Mouse (Mus musculus) heart, embryonic 13.5 days (tissue): ENCODE data around the gene Plxna2. TPM values are rescaled to one million over a fixed set of nuclear protein-coding genes. Genes with fewer than 3 reads are reported as not detected.

Experiments used
- ATAC-seq: fragments of 200-750 bp; cut with Nextera tagmentation; 2 replicates; pipeline ENCODE4 v1.8.0; 2017; ENCODE audit warnings: moderate TSS enrichment; ENCODE audit not compliant: insufficient number of reproducible peaks, low FRiP score, low TSS enrichment; ENCODE audit errors: extremely low read depth
- H3K27ac ChIP-seq: fragments of 300-500 bp; sonication (generic); replicated peaks from 2 replicates; pipeline ENCODE4 v1.5.1; 2015; ENCODE audit warnings: moderate library complexity, mild to moderate bottlenecking, inconsistent platforms
- H3K27me3 ChIP-seq: fragments of 300-500 bp; sonication (generic); replicated peaks from 2 replicates; pipeline ENCODE4 v1.6.1; 2015; ENCODE audit warnings: mild to moderate bottlenecking, inconsistent platforms
- H3K36me3 ChIP-seq: fragments of 300-500 bp; sonication (generic); 2 replicates; pipeline ENCODE4 v1.6.1; 2015; ENCODE audit warnings: mild to moderate bottlenecking, inconsistent platforms
- H3K4me1 ChIP-seq: fragments of 300-500 bp; sonication (generic); 2 replicates; pipeline ENCODE4 v1.6.1; 2015; ENCODE audit warnings: inconsistent platforms
- H3K4me2 ChIP-seq: fragments of 300-500 bp; sonication (generic); 2 replicates; pipeline ENCODE4 v1.6.1; 2015; ENCODE audit warnings: inconsistent platforms, mild to moderate bottlenecking, moderate library complexity
- H3K4me3 ChIP-seq: fragments of 300-500 bp; sonication (generic); 2 replicates; pipeline ENCODE4 v1.5.1; 2015; ENCODE audit warnings: moderate library complexity, mild to moderate bottlenecking, inconsistent platforms
- H3K9ac ChIP-seq: fragments of 300-500 bp; sonication (generic); 2 replicates; pipeline ENCODE4 v1.6.1; 2015; ENCODE audit warnings: inconsistent platforms, mild to moderate bottlenecking, moderate library complexity
- H3K9me3 ChIP-seq: fragments of 300-500 bp; sonication (generic); 2 replicates; pipeline ENCODE4 v1.6.1; 2016; ENCODE audit warnings: inconsistent platforms
- WGBS: fragments of 180-500 bp; shearing (Covaris S2); methylation state at CpG from one replicate; pipeline ENCODE4 v1.1.7; 2015; ENCODE audit warnings: mixed read lengths; 5-methylcytosine and 5-hydroxymethylcytosine counted together
- polyA plus RNA-seq: library from polyadenylated mRNA; unstranded; fragments of >200 nt; fragmentation: Nextera tagmentation; extraction: Ambion mirVana; gene quantifications from 2 replicates; pipeline ENCODE4 v1.2.1, GENCODE M21; 2015

Plxna2 gene
- polyA plus RNA-seq, 1 experiment from 2014 or later: 6.3 TPM

DNA sequence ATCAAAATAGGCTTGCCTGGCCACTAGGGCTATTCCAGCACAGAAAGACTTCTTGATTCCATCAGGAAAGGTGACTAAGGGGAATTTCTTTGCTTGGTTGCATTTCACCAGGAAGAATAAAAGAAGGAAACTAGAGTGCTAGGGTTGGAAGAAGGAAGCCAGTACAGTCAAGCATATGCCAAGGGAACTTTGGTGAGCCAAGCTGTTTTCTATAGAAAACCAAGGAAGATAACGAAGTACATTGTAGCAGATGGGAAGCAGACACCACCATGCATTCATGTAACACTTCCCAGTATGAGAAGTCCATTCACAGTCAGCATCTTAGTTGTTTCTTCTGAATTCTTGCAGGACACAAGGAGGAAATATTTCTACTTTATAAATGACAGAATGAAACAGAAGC, 5.4 kb upstream of the Plxna2 start:
- Histone ChIP-seq H3K36me3 (no peaks in the 10 kb centered on the region), H3K27me3 (no peaks in the 10 kb centered on the region), H3K9ac (no peak overlapping the region), H3K4me3 (no peak overlapping the region), H3K4me2 (no peak overlapping the region), H3K27ac (no peak overlapping the region), H3K9me3 (no peaks in the 10 kb centered on the region), H3K4me1 (peaks cover 50% of the 10 kb centered on the region)
- WGBS: 59% methylated on average over 1 of the region's 1 CpGs
- ATAC-seq: no peak

- Histone ChIP-seq H3K9ac (no peak overlapping the region), H3K4me1 (peaks cover 50% of the 10 kb centered on the region), H3K9me3 (no peaks in the 10 kb centered on the region), H3K4me2 (no peak overlapping the region), H3K27ac (peak overlapping the region; percentile 50), H3K4me3 (no peak overlapping the region), H3K36me3 (no peaks in the 10 kb centered on the region), H3K27me3 (no peaks in the 10 kb centered on the region)
- no peak for ATAC-seq
- 43% methylated on average over 2 of the region's 2 CpGs for WGBS
These were observed 4.7 kb upstream of the Plxna2 start for GRCm38 (mm10) chr1:194613271-194613834.

DNA sequence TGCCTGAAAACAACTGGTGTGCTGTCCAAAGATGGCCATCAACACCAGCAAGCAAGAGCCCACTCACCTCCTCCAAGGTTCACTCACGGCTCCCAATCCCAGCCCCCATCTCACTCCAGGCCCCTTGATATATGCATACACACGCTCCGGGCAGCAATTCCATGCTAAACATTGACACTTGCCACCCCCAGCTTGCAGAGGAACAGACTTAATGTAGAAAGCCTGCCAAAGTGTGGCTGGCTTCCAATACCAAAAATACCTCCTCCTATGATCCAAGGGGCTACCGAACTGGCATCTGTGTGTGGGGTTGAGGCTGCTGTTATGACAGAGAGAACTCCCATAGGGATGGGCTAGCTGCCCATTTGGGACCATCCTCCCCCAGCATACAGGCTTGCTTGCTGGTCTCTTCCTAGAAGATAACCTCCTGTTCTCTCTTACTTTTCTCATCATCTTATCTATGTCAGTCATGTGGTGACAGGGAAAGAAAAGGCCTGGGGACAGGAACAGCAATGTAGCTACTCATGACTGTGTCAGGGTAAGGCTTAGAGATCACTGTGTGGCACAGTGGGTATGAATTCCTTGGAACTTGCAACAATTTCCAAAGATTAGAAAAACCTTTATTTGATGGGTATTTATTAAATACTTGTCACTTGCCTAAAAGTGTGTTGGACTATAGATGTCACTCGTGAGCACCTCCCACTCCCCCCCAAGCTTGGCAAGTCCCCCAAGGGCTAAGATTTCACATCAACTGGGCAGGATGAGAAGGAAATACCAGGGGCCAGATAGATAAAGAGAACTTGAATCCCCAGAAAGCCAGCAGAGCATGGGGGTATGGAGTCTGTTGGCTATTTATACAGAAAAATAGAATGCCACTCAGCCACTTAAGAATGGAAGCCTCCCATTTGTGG, 3.8 kb upstream of the Plxna2 start:
- Histone ChIP-seq H3K4me2 (no peak overlapping the region), H3K36me3 (no peaks in the 10 kb centered on the region), H3K4me1 (peaks cover 52% of the 10 kb centered on the region), H3K27ac (peak overlapping the region; percentile 50; the same call in 1 of the 2 replicates), H3K9ac (no peak overlapping the region), H3K9me3 (no peaks in the 10 kb centered on the region), H3K27me3 (no peaks in the 10 kb centered on the region), H3K4me3 (no peak overlapping the region)
- WGBS: 49% methylated on average over 5 of the region's 5 CpGs
- ATAC-seq: no peak

DNA sequence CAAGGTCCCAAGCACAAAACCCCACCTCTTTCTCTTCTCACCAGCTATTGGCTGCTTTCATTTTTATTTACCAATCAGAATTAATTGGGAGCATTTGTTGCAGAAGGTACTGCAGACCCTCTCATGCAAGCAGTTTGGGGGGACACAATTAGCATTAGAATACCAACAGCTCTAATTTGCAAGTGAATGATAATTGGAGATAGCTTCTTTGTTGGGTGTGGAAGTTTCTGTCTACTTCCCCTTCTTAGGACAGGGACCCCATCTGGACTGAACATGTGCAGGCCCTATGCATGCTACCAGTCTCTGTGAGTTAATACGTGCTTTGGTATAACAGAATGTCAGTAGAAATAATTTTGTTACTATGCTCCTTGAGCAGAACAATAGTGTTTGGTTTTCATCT, 1.9 kb upstream of the Plxna2 start:
- WGBS: 92% methylated on average over 1 of the region's 1 CpGs

DNA sequence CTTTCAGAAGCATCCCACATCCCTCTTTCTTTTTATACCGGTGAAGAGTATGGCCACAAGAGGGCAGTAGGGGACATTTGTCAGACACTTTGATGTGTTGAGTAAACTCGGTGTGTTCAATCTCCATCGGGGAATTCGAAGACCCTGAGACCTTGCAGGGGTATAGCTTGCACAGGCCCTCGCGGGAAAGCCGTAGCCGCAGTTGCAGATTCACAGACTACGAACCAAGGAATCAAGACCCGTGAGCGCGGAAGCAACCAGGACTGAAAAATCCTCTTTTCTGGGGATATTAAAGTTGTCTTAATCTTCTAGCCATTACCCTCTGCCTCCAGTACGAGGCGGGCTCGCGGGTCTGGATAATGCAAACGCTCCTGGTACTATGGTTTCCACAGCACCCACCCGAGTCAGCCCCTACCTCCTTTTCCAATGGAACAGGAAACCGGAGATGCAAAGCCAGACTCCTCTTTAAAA, 858 bp downstream of the Plxna2 start:
- no peak for ATAC-seq
- Histone ChIP-seq H3K9ac (peak overlapping the region; percentile 96), H3K4me3 (peak overlapping the region; percentile 94)

More for the DNA sequence above, 1.9 kb upstream of the Plxna2 start:
- no peak for ATAC-seq
- no peak overlapping the region for H3K4me2 ChIP-seq
- no peaks in the 10 kb centered on the region for H3K36me3 ChIP-seq
- no peaks in the 10 kb centered on the region for H3K9me3 ChIP-seq
- no peaks in the 10 kb centered on the region for H3K27me3 ChIP-seq
- no peak overlapping the region for H3K9ac ChIP-seq
- no peak overlapping the region for H3K4me3 ChIP-seq
- H3K27ac ChIP-seq: no peak overlapping the region
- peaks cover 40% of the 10 kb centered on the region for H3K4me1 ChIP-seq

DNA sequence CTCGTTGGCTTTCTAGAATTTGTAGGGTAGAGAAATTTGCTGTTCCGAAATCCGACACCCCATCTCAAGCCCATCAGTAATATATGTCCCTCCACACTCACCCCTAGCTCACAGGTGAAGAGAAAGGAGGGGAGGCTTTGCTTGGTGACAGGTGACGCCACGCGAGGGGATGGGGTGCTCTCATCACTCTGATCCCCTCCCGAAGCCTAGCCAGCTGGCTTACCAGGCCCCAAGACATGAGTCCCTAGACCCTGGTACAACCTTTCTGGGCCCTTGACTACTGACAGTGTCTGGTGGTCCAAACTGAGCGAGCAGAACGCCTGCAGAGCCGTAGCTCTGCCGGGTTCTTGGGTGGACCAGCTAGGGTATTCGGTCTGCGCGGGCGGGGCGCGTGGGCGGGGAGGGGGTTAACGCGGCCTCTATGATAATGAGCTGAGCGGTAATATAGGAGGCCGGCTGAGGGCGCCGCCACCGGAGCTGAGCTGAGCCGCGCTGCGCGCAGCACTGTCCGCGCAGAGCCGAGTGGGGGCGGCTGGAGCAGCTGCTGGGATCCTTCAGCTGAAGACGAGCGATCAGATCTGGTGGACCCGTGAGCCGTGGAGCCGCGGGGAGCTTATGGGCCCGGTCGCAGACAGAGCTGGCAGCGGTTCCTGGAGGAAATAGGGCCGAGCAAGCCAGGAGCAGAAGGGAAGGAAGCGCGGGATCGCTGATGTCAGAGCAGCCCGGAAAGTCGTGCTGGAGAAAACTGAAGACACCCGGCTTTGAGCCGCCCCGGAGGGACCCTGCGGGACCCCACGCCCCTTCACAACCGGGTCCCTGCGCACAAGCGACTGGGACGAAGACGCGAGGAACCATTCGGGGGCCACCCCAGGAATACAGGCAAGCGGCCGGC, 1.6 kb downstream of the Plxna2 start:
- ATAC-seq: peak; percentile 80
- peak overlapping the region; percentile 96 for H3K9ac ChIP-seq

More for the DNA sequence above, 858 bp downstream of the Plxna2 start:
- H3K9me3 ChIP-seq: no peaks in the 10 kb centered on the region
- peak overlapping the region; percentile 94 for H3K4me2 ChIP-seq
- H3K36me3 ChIP-seq: no peaks in the 10 kb centered on the region
- no peaks in the 10 kb centered on the region for H3K27me3 ChIP-seq
- 2% methylated on average over 19 of the region's 19 CpGs for WGBS
- H3K27ac ChIP-seq: peak overlapping the region; percentile 90
- H3K4me1 ChIP-seq: peaks cover 46% of the 10 kb centered on the region

GRCm38 (mm10) chr1:194620245-194620991, 2.4 kb downstream of the Plxna2 start:
- ATAC-seq: peak; percentile 27; the same call in 1 of the 2 replicates
- Histone ChIP-seq H3K36me3 (no peaks in the 10 kb centered on the region), H3K27me3 (no peaks in the 10 kb centered on the region), H3K4me3 (peak overlapping the region; percentile 94), H3K9me3 (no peaks in the 10 kb centered on the region), H3K4me1 (peaks cover 52% of the 10 kb centered on the region), H3K4me2 (peak overlapping the region; percentile 94), H3K27ac (peak overlapping the region; percentile 90), H3K9ac (peak overlapping the region; percentile 96)
- under 1% methylated on average over 56 of the region's 56 CpGs for WGBS

More for the DNA sequence above, 1.6 kb downstream of the Plxna2 start:
- Histone ChIP-seq H3K27me3 (no peaks in the 10 kb centered on the region), H3K4me2 (peak overlapping the region; percentile 94), H3K27ac (peak overlapping the region; percentile 90), H3K9me3 (no peaks in the 10 kb centered on the region), H3K4me3 (peak overlapping the region; percentile 94), H3K4me1 (peaks cover 46% of the 10 kb centered on the region), H3K36me3 (no peaks in the 10 kb centered on the region)
- WGBS: under 1% methylated on average over 62 of the region's 62 CpGs

GRCm38 (mm10) chr1:194622174-194622573, 4.2 kb downstream of the Plxna2 start:
- peak overlapping the region; percentile 96; the same call in 1 of the 2 replicates for H3K9ac ChIP-seq
- peak overlapping the region; percentile 94 for H3K4me2 ChIP-seq
- no peaks in the 10 kb centered on the region for H3K36me3 ChIP-seq
- H3K27me3 ChIP-seq: no peaks in the 10 kb centered on the region
- no peaks in the 10 kb centered on the region for H3K9me3 ChIP-seq
- peak overlapping the region; percentile 94 for H3K4me3 ChIP-seq
- no peak for ATAC-seq
- H3K27ac ChIP-seq: no peak overlapping the region
- peaks cover 69% of the 10 kb centered on the region for H3K4me1 ChIP-seq
- 52% methylated on average over 3 of the region's 3 CpGs for WGBS

- Histone ChIP-seq H3K4me1 (peaks cover 74% of the 10 kb centered on the region), H3K4me2 (peak overlapping the region; percentile 94), H3K27ac (0 out of 2 replicates have a peak overlapping the region, but pooled peaks have one; percentile 7), H3K27me3 (no peaks in the 10 kb centered on the region), H3K9ac (peak overlapping the region; percentile 61), H3K9me3 (no peaks in the 10 kb centered on the region), H3K4me3 (peak overlapping the region; percentile 94), H3K36me3 (no peaks in the 10 kb centered on the region)
- ATAC-seq: no peak
- 52% methylated on average over 2 of the region's 2 CpGs for WGBS
These were observed 4.7 kb downstream of the Plxna2 start for GRCm38 (mm10) chr1:194622677-194623076.

- Histone ChIP-seq H3K4me2 (no peak overlapping the region), H3K36me3 (no peaks in the 10 kb centered on the region), H3K27me3 (no peaks in the 10 kb centered on the region), H3K9ac (no peak overlapping the region), H3K4me1 (peaks cover 84% of the 10 kb centered on the region), H3K4me3 (no peak overlapping the region), H3K9me3 (no peaks in the 10 kb centered on the region), H3K27ac (no peak overlapping the region)
- 74% methylated on average over 3 of the region's 3 CpGs for WGBS
- ATAC-seq: no peak
These were observed 5.6 kb downstream of the Plxna2 start for GRCm38 (mm10) chr1:194623641-194624040.
